Mouse (Mus musculus) layer of hippocampus, adult 11-12 months (tissue): ENCODE results near the gene Tcn2.
"Not testable (repeated sequence)": the region's sequence is repeated elsewhere in the genome, so short reads cannot be mapped to it uniquely, and the experiment has no call there.

Experiments
- DNase-seq: peaks from one replicate; pipeline ENCODE4 v3.0.0; 2022; ENCODE audit warnings: low spot score

Tcn2 gene

GRCm38 (mm10) chr11:3931511-3932211, at the start of gene Tcn2:
Gene Tcn2 (minus strand): TSS chr11:3932159.
- peak; percentile 79 for DNase-seq

- DNase-seq = no peak
Observed at GRCm38 (mm10) chr11:3981536-3981935, 49.6 kb upstream of the Tcn2 start.

DNA sequence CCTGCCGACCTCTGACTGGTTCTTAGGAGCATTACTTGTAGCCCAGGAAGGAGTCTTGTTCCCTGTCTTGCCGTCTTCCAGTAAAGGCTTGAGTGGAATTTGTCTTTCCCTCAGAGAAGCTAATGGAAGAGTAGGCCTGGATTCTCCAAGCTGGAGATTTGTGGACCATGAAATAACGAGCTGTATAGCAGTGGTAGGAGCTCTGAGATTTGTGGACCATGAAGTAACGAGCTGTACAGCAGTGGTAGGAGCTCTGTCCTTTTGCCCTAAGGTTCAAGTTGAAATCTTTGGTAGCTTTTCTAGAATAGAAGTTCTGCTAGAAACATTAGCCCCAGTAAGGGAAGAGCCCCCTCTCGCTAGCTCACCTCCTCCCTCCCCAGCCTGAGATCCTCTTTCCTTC, 46.5 kb upstream of the Tcn2 start:
- DNase-seq = no peak

- DNase-seq = no peak
Observed at GRCm38 (mm10) chr11:3976678-3977077, 44.7 kb upstream of the Tcn2 start, which contains the start of gene 4930556J24Rik. Gene 4930556J24Rik (minus strand): TSS chr11:3976778.

- DNase-seq = peak; percentile 46
Observed at GRCm38 (mm10) chr11:3974311-3974710, 42.4 kb upstream of the Tcn2 start.

- DNase-seq = no peak
Observed at GRCm38 (mm10) chr11:3973081-3973480, 41.1 kb upstream of the Tcn2 start.

GRCm38 (mm10) chr11:3970361-3970760, 38.4 kb upstream of the Tcn2 start:
- DNase-seq = no peak

GRCm38 (mm10) chr11:3969837-3970236, 37.9 kb upstream of the Tcn2 start:
- no peak for DNase-seq

- DNase-seq = no peak
Observed at GRCm38 (mm10) chr11:3964416-3965172, 32.6 kb upstream of the Tcn2 start.

DNA sequence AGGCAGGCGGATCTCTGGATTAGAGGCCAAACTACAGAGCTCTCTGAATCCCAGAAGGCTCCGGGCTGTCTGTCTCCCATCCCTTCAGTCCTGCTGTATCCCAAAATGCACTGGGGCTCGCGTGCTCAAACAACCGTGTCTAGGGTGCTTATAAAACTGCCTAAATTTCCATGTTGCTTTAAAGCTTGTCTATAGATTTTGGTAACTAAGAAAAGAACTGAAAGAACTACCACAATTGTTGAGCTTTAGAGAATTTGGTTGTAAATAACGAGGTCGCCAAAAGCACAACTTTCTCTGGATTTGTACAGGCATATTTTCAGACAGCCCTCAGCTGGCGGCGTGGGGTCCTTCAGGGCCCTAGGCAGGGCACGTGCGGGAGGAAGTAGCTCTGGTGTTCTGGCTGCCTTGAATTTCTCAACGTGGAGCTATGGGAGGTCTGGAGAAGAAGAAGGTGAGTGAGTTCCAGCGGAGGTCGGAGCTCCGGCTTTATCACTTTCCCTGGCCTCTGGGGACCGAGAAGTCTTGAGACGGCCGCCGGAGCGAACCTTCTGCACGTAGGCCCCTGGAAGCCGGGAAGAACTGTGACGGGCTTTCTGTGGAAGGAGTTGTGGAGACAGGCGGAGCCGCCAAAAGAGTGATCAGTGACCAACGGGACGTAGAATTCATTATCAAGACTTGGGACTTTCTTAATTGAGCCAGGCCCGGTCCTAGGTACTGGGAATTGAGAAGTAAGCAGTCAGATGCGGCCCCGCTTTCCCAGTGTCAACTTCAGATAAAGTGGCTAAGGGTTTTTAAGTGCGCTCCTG, 31.9 kb upstream of the Tcn2 start, which contains the start of gene Pes1:
TSS of gene Pes1 (plus strand) at position 366 of the 806 bp plus-strand sequence.
- peak; percentile 88 for DNase-seq

- DNase-seq = no peak
Observed at GRCm38 (mm10) chr11:3963155-3963554, 31.2 kb upstream of the Tcn2 start.

GRCm38 (mm10) chr11:3961761-3962160, 29.8 kb upstream of the Tcn2 start:
- DNase-seq = no peak

DNA sequence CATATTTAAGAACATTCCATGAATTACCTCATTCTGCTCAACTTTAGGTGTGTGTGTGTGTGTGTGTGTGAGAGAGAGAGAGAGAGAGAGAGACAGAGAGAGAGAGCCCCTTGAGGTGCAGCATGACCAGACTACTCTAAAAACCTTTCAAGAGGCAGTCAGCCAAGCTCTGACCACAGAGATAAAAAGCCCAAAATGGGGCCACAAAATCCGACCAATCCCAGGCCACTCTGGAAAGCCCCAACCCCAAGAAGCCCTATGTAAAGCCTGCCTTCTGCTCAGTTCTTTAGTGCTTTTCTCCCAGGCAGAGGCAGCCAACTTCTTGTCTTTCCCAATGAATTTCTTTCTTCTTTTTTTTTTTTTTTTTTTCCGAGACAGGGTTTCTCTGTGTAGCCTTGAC, 28.9 kb upstream of the Tcn2 start:
- DNase-seq = no peak

DNA sequence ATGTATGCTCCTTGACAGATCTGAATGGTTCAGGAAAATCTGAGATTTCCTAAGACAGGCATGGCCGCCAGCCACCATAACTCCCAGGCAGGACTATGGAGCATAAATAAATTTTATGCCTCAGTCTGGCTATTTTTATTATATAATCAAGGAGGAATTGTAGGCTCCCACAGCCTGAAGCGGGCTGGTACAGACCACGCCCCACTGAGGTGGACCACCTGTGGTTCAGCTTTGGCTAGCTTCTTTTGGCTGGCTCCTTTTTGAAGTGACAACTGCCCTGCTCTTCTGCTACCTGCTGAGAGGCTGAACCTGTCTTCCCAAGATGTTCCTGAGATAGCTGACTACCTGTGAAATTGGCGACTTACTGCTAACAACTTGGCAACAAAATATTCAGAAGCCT, 23.4 kb upstream of the Tcn2 start:
- DNase-seq = not testable (repeated sequence)

DNA sequence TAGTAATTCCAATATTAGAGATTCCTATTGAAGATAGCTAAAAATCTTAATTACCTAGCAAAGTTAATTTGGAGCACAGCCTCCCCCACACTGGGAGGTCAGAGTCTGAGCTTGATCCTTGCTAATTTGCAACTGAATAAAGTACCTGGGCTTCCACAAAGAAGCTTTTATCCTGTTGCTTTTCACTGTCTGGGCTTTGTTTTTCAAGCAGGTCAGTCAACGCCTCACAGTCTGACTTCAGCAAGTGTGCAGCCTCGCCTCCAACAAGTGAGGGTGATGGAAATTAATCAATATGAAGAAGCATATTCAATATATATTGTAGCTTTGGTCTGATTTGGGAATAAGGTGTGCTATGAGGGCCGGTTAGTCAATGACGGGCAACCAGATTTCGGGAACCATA, 22.9 kb upstream of the Tcn2 start:
- DNase-seq = not testable (repeated sequence)

DNA sequence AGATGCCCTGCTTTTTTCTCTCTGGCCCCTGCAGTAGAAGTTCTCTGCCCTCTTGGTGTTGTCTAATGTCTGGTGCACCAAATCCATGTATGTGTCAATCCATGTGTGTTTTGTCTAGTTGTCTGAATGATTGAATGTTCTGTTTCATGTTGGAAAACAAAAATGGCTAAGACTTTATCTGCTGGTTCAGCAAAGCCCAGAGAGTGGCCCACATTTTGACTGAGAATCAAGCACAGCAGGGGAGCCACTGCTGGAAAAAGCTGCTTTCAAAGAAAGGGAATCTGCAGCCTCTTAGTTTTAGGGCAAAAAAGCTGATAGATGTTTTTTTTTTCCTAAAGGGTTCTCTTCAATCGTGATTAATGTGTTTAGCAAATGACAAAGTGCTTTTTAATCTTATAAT, 14.4 kb upstream of the Tcn2 start:
- no peak for DNase-seq

DNA sequence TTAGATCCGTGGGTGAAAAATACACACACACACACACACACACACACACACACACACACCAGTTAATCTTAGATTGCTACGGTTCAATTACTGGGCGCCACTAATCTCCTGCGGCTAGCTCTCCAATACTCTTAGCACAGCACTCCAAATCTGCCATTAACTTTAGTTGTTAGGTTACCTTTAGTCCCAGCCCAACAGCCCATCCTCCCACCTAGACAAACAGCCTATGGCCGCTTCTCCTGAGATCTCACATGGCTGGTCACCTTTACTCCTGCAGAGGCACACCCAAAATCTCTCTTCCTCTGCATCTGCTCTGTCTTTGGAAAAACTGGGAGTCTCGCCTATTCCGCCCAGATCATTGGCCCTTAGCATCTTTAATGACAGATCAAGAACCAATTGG, 9.4 kb upstream of the Tcn2 start:
- no peak for DNase-seq

DNA sequence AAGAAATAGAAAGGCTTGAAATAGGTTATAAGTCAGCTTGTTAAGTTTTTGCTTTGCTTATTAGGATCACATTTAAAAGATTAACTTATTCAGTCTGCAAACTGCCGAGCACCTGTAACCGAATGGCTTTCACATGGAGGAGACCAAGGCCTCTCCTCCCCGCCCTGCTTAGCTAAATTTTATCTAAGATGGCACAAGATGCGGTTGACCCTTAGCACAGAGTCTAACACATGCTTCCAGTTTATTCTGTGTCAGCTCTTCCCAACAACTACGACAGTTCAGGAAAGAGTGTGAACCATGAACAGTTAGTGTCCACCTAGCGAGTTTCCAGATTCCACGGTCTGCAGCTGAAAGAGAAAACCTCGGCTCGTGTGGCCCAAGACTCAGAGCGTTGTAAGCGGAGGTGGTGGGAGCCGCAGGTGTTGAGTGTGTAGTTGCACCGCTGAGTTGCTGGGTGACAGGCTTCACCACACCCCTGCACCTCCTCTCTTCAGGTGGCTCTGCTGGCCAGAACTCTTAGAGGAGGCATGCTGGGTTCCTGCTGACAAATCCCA, 5.4 kb upstream of the Tcn2 start:
- DNase-seq = no peak

DNA sequence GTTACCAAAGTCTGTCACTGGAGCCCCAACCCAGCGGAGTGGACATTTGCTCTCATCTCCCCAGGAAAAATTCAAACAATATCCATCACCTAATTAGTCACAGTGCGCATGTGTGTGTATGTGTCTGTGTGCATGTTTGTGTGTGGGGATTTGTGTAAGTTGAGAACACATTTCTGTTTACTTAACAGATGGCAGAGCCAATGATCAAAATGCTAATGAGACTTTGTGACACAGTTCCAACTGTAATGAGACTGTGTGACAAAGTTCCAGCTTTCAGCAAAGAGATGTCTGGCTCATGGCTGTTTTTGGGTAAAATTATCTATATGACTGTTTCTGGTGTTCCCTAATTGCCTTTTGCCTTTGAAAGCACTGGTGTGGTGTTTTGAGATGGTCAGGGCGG, 4.4 kb upstream of the Tcn2 start:
- DNase-seq = no peak

DNA sequence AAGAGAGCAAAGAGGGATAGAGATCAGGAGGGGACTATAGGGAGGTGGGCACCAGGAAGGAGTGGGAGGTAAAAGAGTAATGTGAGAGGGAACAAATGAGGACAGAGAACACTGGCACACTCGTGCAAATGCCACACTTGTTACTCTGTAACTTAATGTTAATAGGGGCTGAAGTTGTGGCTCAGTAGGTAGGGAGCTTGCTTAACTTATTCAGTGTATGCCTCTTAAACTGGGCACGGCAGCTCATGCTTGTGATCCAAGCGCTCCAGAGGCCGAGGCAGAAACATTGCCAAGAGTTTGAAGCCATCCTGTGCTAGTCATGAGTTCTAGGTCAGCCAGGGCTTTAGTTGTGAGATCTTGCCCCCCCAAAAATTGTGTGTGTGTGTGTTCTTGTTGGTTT, 3.2 kb upstream of the Tcn2 start:
- DNase-seq = no peak

DNA sequence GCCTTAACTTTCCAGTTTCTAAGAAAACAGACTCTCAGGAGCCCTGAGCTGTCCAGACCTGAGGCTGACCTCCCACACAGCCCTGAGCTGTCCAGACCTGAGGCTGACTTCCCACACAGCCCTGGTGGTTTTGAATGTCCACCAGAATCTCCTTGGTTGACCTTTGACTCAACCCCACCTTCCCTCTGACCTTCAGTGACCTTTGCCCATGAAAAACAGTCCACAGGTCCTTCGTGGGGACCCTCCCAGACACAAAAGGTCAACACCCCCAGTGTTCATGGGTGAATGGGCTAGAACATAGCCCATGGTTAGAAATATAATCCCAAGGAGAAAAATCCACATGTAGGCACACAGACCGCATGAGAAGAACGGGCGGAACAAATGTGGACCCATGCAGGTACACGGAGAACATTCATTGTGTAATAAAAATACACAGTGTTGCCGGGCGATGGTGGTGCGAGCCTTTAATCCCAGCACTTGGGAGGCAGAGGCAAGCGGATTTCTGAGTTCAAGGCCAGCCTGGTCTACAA, 1.9 kb upstream of the Tcn2 start:
- DNase-seq = no peak

- no peak for DNase-seq
Observed at GRCm38 (mm10) chr11:3930931-3931330, 1.0 kb downstream of the Tcn2 start.
